Mouse (Mus musculus): ENCODE measurements around the gene Scnn1g. TPM values are rescaled to one million over a fixed set of nuclear protein-coding genes. Genes with fewer than 3 reads are reported as not detected.

The Scnn1g gene
- polyA plus RNA-seq, 1 experiment = 89.5 TPM

DNA sequence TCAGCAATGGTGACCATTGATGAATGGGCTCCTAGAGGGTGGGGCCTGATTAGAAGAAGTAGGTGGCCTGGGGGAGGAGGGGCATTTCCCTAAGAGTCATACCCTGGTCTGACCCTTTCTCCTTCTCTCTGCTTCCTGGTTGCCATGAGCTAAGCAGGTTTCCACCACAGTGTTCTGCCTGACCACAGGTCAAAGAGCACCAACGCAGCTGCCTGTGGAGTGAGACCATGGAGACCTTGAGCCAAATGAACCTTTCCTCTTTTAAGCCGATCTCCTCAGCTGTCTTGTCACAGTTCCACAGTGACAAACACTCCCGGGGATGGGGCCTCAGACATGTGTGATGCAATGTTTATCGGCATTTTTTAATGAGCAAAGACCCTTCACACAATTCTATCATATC is 68.7 kb downstream of the Scnn1g start:
- no peak for DNase-seq
- 77% methylated on average over 4 of the region's 4 CpGs for WGBS
- TF ChIP-seq CTCF (IDR thresholded peaks at IDR 0.05; ENCODE audit: insufficient read depth, low read length) (no peak), POLR2A (IDR thresholded peaks at IDR 0.05; ENCODE audit: borderline replicate concordance, extremely low read depth, low read depth, low read length) (no peak)

DNA sequence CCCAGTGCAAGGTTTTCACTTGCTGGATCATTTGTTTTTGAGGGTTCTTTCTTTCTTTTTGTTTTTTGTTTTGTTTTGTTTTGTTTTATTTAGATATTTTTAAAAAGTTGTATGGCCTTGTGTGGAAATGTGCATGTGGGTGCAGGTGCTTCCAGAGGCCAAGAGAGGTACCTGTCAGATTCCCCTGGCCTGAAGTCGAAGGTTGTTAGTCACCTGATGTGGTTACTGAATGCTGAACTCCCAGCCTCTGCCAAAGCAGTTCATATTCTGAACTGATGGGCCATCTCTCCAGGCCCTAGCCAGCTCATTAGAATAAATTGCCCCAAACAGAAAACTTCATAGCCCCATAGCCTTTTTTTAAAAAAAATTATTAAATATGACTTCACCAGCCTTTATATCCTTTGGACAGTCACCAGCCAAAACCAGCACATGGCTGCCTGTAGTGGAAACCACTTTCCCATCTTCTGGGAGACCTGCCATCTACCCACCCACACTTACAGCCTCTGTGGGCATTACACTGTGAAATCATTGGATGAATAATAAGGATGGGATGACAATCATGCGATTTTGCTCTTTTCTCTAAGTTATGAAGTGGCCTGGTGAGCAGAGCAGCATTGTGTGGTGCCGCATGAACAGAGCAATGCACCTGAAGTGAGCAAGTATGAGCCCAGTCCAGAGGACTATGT is 71.7 kb downstream of the Scnn1g start:
- DNase-seq = no peak
- TF ChIP-seq CTCF (IDR thresholded peaks at IDR 0.05; ENCODE audit: insufficient read depth, low read length) = no peak
- TF ChIP-seq POLR2A (IDR thresholded peaks at IDR 0.05; ENCODE audit: borderline replicate concordance, extremely low read depth, low read depth, low read length) = no peak
- Histone ChIP-seq H3K4me1 (ENCODE audit: control insufficient read depth, insufficient read depth, low read length) (no peaks in the 10 kb centered on the region), H3K4me3 (replicated peaks; ENCODE audit: extremely low read depth, low read depth, low read length) (no peak overlapping the region)
- 70% methylated on average over 3 of the region's 3 CpGs for WGBS

More for the DNA sequence above, 68.7 kb downstream of the Scnn1g start:
- Histone ChIP-seq H3K4me3 (replicated peaks; ENCODE audit: extremely low read depth, low read depth, low read length) (no peak overlapping the region), H3K4me1 (ENCODE audit: control insufficient read depth, insufficient read depth, low read length) (no peaks in the 10 kb centered on the region)

DNA sequence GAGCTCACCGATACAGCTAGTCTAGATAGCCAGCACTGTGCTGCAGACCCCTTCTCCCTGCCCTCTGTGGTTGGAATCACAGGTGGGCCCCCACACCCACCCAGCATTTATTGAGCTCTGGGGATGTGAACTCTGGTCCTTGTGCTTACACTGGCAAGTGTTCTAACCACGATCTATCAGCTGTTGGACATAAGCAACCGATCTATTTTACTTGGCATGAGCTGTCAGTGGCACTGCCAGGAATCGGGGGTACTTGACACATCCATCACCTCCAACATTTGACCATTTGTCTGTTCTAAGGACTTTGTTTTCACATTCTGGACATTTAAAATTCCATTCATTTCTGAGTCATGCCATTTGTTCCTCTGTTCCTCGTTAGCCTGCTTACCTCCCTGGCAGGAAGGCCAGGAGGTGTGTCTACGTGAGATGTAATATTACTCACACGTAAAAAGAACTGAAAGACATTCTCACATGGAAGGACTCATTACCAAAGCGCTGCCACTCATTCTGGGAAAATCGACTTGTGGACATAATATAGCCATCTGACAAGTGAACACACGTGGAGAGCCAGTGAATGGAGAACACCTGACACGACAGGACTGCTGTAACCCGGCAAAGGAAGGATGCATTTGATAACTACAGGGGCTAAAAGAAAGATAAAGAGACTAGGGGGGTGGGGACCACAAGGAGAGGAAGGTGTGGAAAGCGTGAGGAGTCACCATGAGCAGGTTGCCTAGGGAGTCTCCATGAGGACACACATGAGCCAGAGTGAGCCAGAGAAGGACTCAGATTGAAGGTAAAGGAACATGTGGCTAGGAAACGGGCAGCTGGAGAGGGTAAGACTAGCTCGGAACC is 73.7 kb downstream of the Scnn1g start:
- Histone ChIP-seq H3K4me3 (replicated peaks; ENCODE audit: extremely low read depth, low read depth, low read length) (no peak overlapping the region), H3K4me1 (ENCODE audit: control insufficient read depth, insufficient read depth, low read length) (no peaks in the 10 kb centered on the region)
- TF ChIP-seq CTCF (IDR thresholded peaks at IDR 0.05; ENCODE audit: insufficient read depth, low read length) (no peak), POLR2A (IDR thresholded peaks at IDR 0.05; ENCODE audit: borderline replicate concordance, extremely low read depth, low read depth, low read length) (no peak)
- WGBS = 62% methylated on average over 15 of the region's 15 CpGs
- no peak for DNase-seq

Other genes with a start within 250 kb of the Scnn1g start
- 5.5 and 6.6 TPM in 2 replicates for gene Usp31, start 27.2 kb upstream of the Scnn1g start, polyA plus RNA-seq (2012; rRNA removed)
- gene Scnn1b, start 130.6 kb downstream of the Scnn1g start, polyA plus RNA-seq (2012; rRNA removed) = 135 and 179 TPM in 2 replicates
- 25.6 and 29.7 TPM in 2 replicates for gene Cog7, start 247.2 kb downstream of the Scnn1g start, polyA plus RNA-seq (2012; rRNA removed)

Measured in lung, adult 2 months (tissue).